Mouse (Mus musculus): ENCODE results near the gene Cpxm1.

DNA sequence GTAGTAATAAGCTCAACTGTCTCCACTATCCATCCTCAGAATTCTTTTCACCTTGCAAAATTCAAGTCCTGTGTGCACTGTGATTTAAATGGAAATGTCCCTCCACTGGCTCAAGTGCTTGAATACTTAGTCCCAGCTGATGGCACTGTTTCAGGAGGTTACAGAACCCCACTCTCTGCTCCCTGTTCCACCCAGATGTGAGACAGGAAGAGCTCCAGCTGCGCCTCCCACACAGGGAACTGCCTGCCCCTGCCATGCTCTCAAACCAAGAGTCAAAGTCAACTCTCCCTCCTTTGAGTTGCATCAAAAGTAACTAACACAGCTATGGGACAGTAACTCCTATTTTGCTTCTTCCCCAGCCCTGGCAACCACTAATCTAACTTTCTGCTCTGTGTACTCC lies 11.2 kb downstream of the Cpxm1 start:
- TF ChIP-seq E2F4 (IDR thresholded peaks at IDR 0.05; ENCODE audit: borderline replicate concordance, low read depth, low read length), result no peak
- no peak for TF ChIP-seq CTCF (IDR thresholded peaks at IDR 0.05 in 2 of 3, conservative IDR thresholded peaks at IDR 0.05 in 1 of 3; ENCODE audit: control insufficient read depth in 1 of 3, insufficient read depth in 1 of 3, low read depth in 2 of 3, low read length in 3 of 3, poor library complexity in 1 of 3, severe bottlenecking in 1 of 3)
- TF ChIP-seq MAFK (IDR thresholded peaks at IDR 0.05; ENCODE audit: borderline replicate concordance, low read depth, low read length), result no peak
- no peak for TF ChIP-seq KAT2A (conservative IDR thresholded peaks at IDR 0.05; ENCODE audit: low read depth, low read length)

Measured in MEL (cell line).